Mouse (Mus musculus): ENCODE data around the gene Gm21497.
"Not testable (repeated sequence)": the region's sequence is repeated elsewhere in the genome, so short reads cannot be mapped to it uniquely, and the experiment has no call there.

Gm21497 gene

GRCm38 (mm10) chrY:61646446-61646845 lies at the start of gene Gm21497:
Gene Gm21497, plus strand, starts transcription at chrY:61646746.
- DNase-seq (ENCODE audit: extremely low read depth, insufficient read length, low spot score), result not testable (repeated sequence)

All from 3134 (cell line).